In the genomic region with DNA sequence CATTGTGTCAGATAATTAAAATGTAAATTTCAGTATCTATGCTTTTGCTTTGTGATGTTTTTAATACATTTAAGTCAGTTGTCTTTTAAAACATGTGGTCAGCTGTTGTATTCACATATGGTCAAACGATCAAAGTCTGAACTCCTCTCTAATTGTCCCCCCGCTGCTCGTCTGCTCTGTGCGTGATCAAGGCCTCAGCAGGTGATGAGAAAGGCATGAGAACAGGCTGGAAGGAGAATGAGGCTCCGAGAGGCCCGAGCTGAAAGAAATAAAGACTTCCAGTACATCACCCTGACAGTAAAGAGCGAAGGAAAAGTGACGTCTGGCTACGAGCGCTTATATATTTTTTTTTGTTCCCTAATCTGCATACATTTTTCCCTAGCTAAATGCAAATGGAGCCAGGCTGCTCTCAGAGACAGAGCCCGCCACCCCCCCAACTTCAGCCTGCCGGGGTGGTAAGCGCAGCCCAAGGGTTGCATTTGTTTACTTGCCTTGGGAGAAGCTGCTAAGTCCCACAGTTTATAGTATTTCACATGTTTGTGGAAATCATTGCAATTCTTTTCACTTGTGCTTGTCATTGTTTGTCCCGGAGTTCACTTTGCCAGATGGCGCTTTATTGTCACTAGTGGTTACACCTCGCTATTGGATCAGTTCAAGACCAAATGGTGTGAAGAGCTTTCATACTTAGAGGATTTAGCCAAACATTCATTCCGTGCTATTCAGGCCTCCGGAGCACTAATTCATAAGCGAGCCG, we compare ENCODE assay signal across 9 mouse cellular contexts.
DNase-seq lines count a peak whose midpoint lies in the region; ATAC-seq and TF ChIP-seq lines count a peak whose summit lies in the region.
"Had no signal": no experiment of that assay in that cellular context is flagged by ENCODE, and none has a peak within 500 bp of the region (broad histone marks: within the 10 kb centered on the region; RNA-seq: fewer than 3 reads in every experiment).

No protein-coding gene starts in this region.

- H3K9me3 ChIP-seq in heart, embryonic 12.5 days (replicated peaks) = no peaks in the 10 kb centered on the region
- H3K9me3 ChIP-seq in hindbrain, embryonic 12.5 days (replicated peaks) = no peaks in the 10 kb centered on the region
- no peaks in the 10 kb centered on the region for H3K9me3 ChIP-seq in midbrain, embryonic 16.5 days (replicated peaks; ENCODE audit: control insufficient read depth, low read length, poor library complexity, severe bottlenecking)

- DNase-seq in heart, postnatal 4 days = no peak
- peak; percentile 83 for DNase-seq in brain, embryonic 14.5 days (ENCODE audit: low read depth)
- no peak for DNase-seq in ovary, postnatal 36 days (ENCODE audit: low spot score)
- DNase-seq in frontal cortex, postnatal 14 days (ENCODE audit: low spot score in 2 of 2) = no peak
- no peak for DNase-seq in left cerebral cortex, postnatal 10 days (ENCODE audit: extremely low spot score in 1 of 2, low spot score in 2 of 2)

- H3K9ac ChIP-seq in heart, embryonic 12.5 days = no peak overlapping the region; the same call in 1 of the 2 replicates
- H3K9ac ChIP-seq in hindbrain, embryonic 12.5 days = no peak overlapping the region
- H3K9ac ChIP-seq in midbrain, embryonic 16.5 days (ENCODE audit: low read depth, low read length) = no peak overlapping the region

- no peak for ATAC-seq in heart, embryonic 12.5 days (ENCODE audit: insufficient number of reproducible peaks, low FRiP score)
- ATAC-seq in hindbrain, embryonic 12.5 days (ENCODE audit: low FRiP score) = peak; percentile 76
- peak; percentile 71 for ATAC-seq in midbrain, embryonic 16.5 days
- ATAC-seq: lung, postnatal 0 days had no signal

- H3K27me3 ChIP-seq in heart, embryonic 12.5 days (replicated peaks) = no peaks in the 10 kb centered on the region
- H3K27me3 ChIP-seq in hindbrain, embryonic 12.5 days = no peaks in the 10 kb centered on the region
- no peaks in the 10 kb centered on the region for H3K27me3 ChIP-seq in midbrain, embryonic 16.5 days (ENCODE audit: control insufficient read depth, insufficient read depth, low read depth, low read length)

- peak overlapping the region; percentile 27 for H3K4me3 ChIP-seq in heart, embryonic 12.5 days
- H3K4me3 ChIP-seq in hindbrain, embryonic 12.5 days = 0 out of 2 replicates have a peak overlapping the region, but pooled peaks have one; percentile 2
- H3K4me3 ChIP-seq in midbrain, embryonic 16.5 days (ENCODE audit: low read depth, low read length) = peak overlapping the region; percentile 6

- H3K4me1 ChIP-seq in heart, embryonic 12.5 days (replicated peaks) = no peaks in the 10 kb centered on the region
- H3K4me1 ChIP-seq in hindbrain, embryonic 12.5 days = no peaks in the 10 kb centered on the region
- no peaks in the 10 kb centered on the region; the same call in 1 of the 2 replicates for H3K4me1 ChIP-seq in midbrain, embryonic 16.5 days (ENCODE audit: control insufficient read depth, insufficient read depth, low read length)

- no peaks in the 10 kb centered on the region for H3K36me3 ChIP-seq in heart, embryonic 12.5 days
- no peaks in the 10 kb centered on the region for H3K36me3 ChIP-seq in hindbrain, embryonic 12.5 days
- no peaks in the 10 kb centered on the region for H3K36me3 ChIP-seq in midbrain, embryonic 16.5 days (ENCODE audit: control insufficient read depth, insufficient read depth, low read length)

- no peak overlapping the region for H3K27ac ChIP-seq in heart, embryonic 12.5 days (ENCODE audit: poor library complexity, severe bottlenecking)
- peak overlapping the region; percentile 48; the same call in 1 of the 2 replicates for H3K27ac ChIP-seq in hindbrain, embryonic 12.5 days
- H3K27ac ChIP-seq in midbrain, embryonic 16.5 days (ENCODE audit: low read length) = no peak overlapping the region

- H3K4me2 ChIP-seq in heart, embryonic 12.5 days = peak overlapping the region; percentile 58
- H3K4me2 ChIP-seq in hindbrain, embryonic 12.5 days (replicated peaks) = peak overlapping the region; percentile 44
- H3K4me2 ChIP-seq in midbrain, embryonic 16.5 days (ENCODE audit: low read length) = peak overlapping the region; percentile 50

- TF ChIP-seq POLR2A in brain, embryonic 14.5 days (IDR thresholded peaks at IDR 0.05; ENCODE audit: borderline replicate concordance, extremely low read depth, insufficient read depth, insufficient read length, poor library complexity, severe bottlenecking) = no peak

- intact Hi-C loops in left cerebral cortex, postnatal 10 days (cut with DNase I) = loop anchor here (10.0 kb wide), 1 partner anchor 111 kb away; no protein-coding TSS in a partner anchor

- TF ChIP-seq CTCF in brain, embryonic 14.5 days (IDR thresholded peaks at IDR 0.05; ENCODE audit: borderline replicate concordance, extremely low read depth, insufficient read depth, insufficient read length) = no peak

- 23% methylated on average over 20 of the region's 20 CpGs for WGBS in heart, embryonic 12.5 days
- WGBS in hindbrain, embryonic 12.5 days = 25% methylated on average over 20 of the region's 20 CpGs
- WGBS in midbrain, embryonic 16.5 days = 20% methylated on average over 20 of the region's 20 CpGs
